Mouse (Mus musculus) liver, embryonic 14.5 days (tissue): ENCODE measurements at regions not wholly inside any gene's neighbourhood (a gene's known extent, or its start where the extent isn't known, plus 50 kb on each side); places are given as distances from the start of the nearest gene placed in this dataset.

Experiments
- ATAC-seq: fragments of 200-750 bp; cut with Nextera tagmentation; 2 replicates; pipeline ENCODE4 v1.8.0; 2017; ENCODE audit warnings: moderate number of reproducible peaks, mild to moderate bottlenecking, moderate library complexity; ENCODE audit not compliant: insufficient read depth
- DNase-seq, 3 experiments: peaks; one replicate each; pipeline ENCODE4 v3.0.0-alpha.2; 2012 to 2013; ENCODE audit warnings: low read depth in 3 of 3, low spot score in 3 of 3
- H3K27ac ChIP-seq: fragments of 300-500 bp; sonication (generic); 2 replicates; pipeline ENCODE4 v1.5.1; 2014; ENCODE audit warnings: moderate library complexity, mild to moderate bottlenecking, control low read depth, inconsistent platforms
- H3K27me3 ChIP-seq: fragments of 300-500 bp; sonication (generic); 2 replicates; pipeline ENCODE4 v1.6.1; 2014; ENCODE audit warnings: mild to moderate bottlenecking, low read length, moderate library complexity; ENCODE audit not compliant: control insufficient read depth, insufficient read depth
- H3K36me3 ChIP-seq: fragments of 300-500 bp; sonication (generic); replicated peaks from 2 replicates; pipeline ENCODE4 v1.6.1; 2014; ENCODE audit warnings: low read depth; ENCODE audit not compliant: control insufficient read depth, insufficient read depth
- H3K4me1 ChIP-seq, 2 experiments: fragments of 200-500 bp in 1 of 2; fragments of 300-500 bp in 1 of 2; sonication (generic) in 1 of 2; replicated peaks; 2 replicates each; pipeline ENCODE4 v1.6.1; 2012 to 2014; ENCODE audit warnings: antibody characterized with exemption in 1 of 2, inconsistent platforms in 1 of 2, low read length in 1 of 2; ENCODE audit not compliant: control insufficient read depth in 2 of 2, insufficient read depth in 2 of 2
- H3K4me2 ChIP-seq: fragments of 300-500 bp; sonication (generic); 2 replicates; pipeline ENCODE4 v1.6.1; 2014; ENCODE audit warnings: low read depth, mild to moderate bottlenecking, control low read depth, moderate library complexity
- H3K4me3 ChIP-seq, 2 experiments: fragments of 200-500 bp in 1 of 2; fragments of 300-500 bp in 1 of 2; sonication (generic) in 1 of 2; 2 replicates each; pipeline ENCODE4 v1.5.1; 2012 to 2014; ENCODE audit warnings: low read depth in 2 of 2, low read length in 2 of 2, mild to moderate bottlenecking in 2 of 2, control low read depth in 1 of 2, inconsistent platforms in 1 of 2, moderate library complexity in 1 of 2; ENCODE audit not compliant: insufficient read depth in 1 of 2
- H3K9ac ChIP-seq: fragments of 300-500 bp; sonication (generic); replicated peaks from 2 replicates; pipeline ENCODE4 v1.6.1; 2014; ENCODE audit warnings: mild to moderate bottlenecking, control low read depth, moderate library complexity
- H3K9me3 ChIP-seq: fragments of 300-500 bp; sonication (generic); 2 replicates; pipeline ENCODE4 v1.6.1; 2016; ENCODE audit warnings: low read length, mixed read lengths; ENCODE audit not compliant: control insufficient read depth
- CTCF ChIP-seq: IDR thresholded peaks from 2 replicates; pipeline ENCODE4 v1.5.1; 2016; ENCODE audit warnings: antibody characterized with exemption, low read depth, control low read depth
- EP300 ChIP-seq: IDR thresholded peaks from 2 replicates; pipeline ENCODE4 v1.6.1; 2016; ENCODE audit warnings: antibody characterized with exemption, low read depth
- WGBS: fragments of 180-500 bp; shearing (Covaris S2); extraction: QIAGEN DNeasy Blood & Tissue Kit; methylation state at CpG from one replicate; pipeline ENCODE4 v1.1.7; 2014; ENCODE audit not compliant: insufficient replicate concordance; 5-methylcytosine and 5-hydroxymethylcytosine counted together

DNA sequence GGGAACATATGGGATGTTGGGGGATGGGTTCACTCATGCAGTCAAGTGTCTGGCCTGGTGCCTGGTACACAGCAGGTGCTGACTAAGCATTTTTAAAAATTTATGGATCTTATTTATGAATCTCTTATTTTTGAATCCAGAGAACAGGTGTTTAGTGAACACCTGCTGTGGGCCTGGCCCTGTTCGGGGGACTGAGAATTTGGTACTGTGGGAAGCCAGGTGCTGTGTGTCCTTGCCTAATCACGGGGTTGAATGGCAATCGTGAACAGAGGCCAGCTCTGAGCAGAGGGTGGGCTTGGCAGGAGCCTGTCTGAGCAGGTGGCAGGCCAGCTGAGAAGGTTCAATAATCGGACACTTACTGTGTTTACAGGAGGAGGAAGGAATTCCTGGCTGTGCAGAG is 261.5 kb downstream of the Matn1 start:
- 50% methylated on average over 4 of the region's 4 CpGs for WGBS

DNA sequence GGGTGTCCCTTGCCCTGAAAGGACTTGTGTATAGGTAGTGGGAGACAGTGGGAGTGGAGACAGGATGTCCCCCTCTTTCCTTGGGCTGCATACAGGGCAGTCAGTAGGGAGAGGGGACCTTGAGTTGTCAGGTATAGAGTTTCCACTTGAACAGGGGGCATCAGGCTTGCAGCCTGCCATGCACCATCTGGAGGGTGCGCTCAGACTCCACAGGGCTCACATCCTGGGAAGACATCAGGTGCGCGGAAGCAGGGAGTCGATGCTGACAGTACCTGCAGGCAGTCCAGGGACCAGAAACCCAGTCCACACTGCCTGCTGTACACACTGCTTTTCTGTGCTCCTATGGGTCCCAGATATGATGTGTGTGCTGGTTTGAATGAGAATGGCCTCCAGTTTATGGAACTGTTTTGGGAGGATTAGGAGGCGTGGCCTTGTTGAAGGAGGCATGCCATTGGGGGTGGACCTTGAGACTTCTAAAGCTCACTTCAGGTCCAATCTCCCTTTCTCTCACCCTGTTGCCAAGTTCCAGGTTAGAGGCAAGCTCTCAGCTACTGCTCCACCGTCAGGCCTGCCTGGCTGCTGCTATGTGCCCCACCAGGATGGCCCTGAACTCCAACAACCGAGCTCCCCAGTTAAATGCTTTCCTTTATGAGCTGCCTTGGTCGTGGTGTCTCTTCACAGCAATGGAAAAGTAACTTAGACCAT is 262.1 kb downstream of the Matn1 start:
- no peak overlapping the region for H3K27ac ChIP-seq
- H3K36me3 ChIP-seq: no peaks in the 10 kb centered on the region
- H3K9me3 ChIP-seq: peaks cover 2% of the 10 kb centered on the region; the same call in 1 of the 2 replicates
- ATAC-seq (no peak), DNase-seq (no peak)
- no peak overlapping the region for H3K9ac ChIP-seq
- WGBS: 55% methylated on average over 8 of the region's 8 CpGs
- TF ChIP-seq CTCF (no peak), EP300 (no peak)
- H3K4me3 ChIP-seq: no peak overlapping the region
- no peak overlapping the region for H3K4me2 ChIP-seq
- H3K27me3 ChIP-seq: no peaks in the 10 kb centered on the region
- no peaks in the 10 kb centered on the region for H3K4me1 ChIP-seq

More for the DNA sequence above, 261.5 kb downstream of the Matn1 start:
- no peaks in the 10 kb centered on the region for H3K36me3 ChIP-seq
- no peak overlapping the region for H3K4me3 ChIP-seq
- ATAC-seq: no peak
- H3K4me1 ChIP-seq: no peaks in the 10 kb centered on the region
- H3K9me3 ChIP-seq: no peaks in the 10 kb centered on the region; the same call in 1 of the 2 replicates
- H3K27ac ChIP-seq: no peak overlapping the region
- no peak for DNase-seq
- H3K27me3 ChIP-seq: no peaks in the 10 kb centered on the region
- no peak overlapping the region for H3K9ac ChIP-seq
- no peak overlapping the region for H3K4me2 ChIP-seq
- TF ChIP-seq EP300: no peak
- TF ChIP-seq CTCF: no peak

DNA sequence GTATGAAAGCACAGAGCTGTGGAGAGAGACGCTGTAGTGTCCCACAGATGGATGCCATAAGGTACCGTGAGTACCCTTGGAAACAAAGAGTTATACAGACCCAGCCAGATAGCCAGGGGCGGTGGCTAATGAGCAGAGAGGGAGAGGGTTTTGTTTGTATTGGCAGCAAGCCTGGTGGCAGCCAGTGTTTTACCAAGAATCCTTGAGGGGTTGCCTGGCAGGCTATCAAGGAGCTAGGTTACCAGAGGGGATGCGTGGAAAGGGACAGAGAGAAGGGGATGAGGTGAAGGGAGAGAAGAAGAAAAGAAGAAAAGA is 262.7 kb downstream of the Matn1 start:
- no peak for TF ChIP-seq CTCF
- TF ChIP-seq EP300: no peak
- no peaks in the 10 kb centered on the region for H3K27me3 ChIP-seq
- H3K9ac ChIP-seq: no peak overlapping the region
- H3K4me3 ChIP-seq: no peak overlapping the region
- DNase-seq (no peak), ATAC-seq (no peak)
- H3K36me3 ChIP-seq: no peaks in the 10 kb centered on the region
- no peaks in the 10 kb centered on the region for H3K4me1 ChIP-seq
- no peak overlapping the region for H3K27ac ChIP-seq
- H3K4me2 ChIP-seq: no peak overlapping the region
- 66% methylated on average over 4 of the region's 4 CpGs for whole genome bisulfite sequencing
- H3K9me3 ChIP-seq: peaks cover 2% of the 10 kb centered on the region; the same call in 1 of the 2 replicates

DNA sequence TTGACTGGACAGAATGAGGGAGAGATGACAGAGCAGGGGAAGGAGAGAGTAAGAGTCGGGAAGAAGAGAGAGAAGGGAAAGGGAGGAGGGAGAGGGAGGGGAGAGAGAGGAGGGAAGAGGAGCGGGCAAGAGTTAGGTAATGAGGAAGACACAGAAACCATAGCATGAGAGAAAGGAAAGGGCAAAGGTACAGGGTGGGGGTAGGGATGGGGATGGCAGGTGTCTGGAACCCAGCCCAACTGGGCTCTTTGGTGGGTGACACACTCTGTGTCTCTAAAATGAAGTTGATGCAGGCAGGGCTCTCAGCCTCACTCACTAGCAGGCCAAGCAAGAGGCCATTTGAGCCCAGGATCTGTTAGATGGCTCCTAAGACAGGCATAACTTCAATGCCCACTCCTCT is 263.1 kb downstream of the Matn1 start:
- H3K4me2 ChIP-seq: no peak overlapping the region
- no peaks in the 10 kb centered on the region for H3K36me3 ChIP-seq
- H3K9ac ChIP-seq: no peak overlapping the region
- DNase-seq (no peak), ATAC-seq (no peak)
- H3K4me1 ChIP-seq: no peaks in the 10 kb centered on the region
- no peaks in the 10 kb centered on the region for H3K27me3 ChIP-seq
- 51% methylated on average over 2 of the region's 2 CpGs for WGBS
- H3K27ac ChIP-seq: no peak overlapping the region
- H3K9me3 ChIP-seq: peaks cover 2% of the 10 kb centered on the region; the same call in 1 of the 2 replicates
- H3K4me3 ChIP-seq: no peak overlapping the region
- TF ChIP-seq EP300: no peak
- no peak for TF ChIP-seq CTCF

DNA sequence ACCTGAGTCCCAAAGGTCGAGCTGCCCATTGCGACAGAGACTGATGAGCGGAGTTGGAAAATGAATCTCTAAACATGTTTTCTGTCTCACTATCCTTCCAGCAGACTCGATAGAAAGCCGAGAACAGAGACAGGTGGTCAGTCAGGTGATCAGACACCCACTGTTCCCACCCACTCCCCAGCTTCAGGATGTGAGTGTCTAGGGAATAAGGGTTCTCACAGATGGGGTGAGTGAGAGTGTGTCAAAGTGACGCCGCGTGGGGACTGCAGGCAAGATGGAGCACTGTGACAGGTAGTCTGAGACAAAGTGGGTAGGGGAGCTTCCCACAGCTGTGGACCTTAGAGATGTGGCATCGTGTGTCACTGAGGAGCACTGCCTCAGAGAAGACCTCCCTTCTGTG is 264.0 kb downstream of the Matn1 start:
- Histone ChIP-seq H3K4me3 (no peak overlapping the region), H3K27ac (no peak overlapping the region), H3K4me2 (no peak overlapping the region), H3K9me3 (peaks cover 2% of the 10 kb centered on the region; the same call in 1 of the 2 replicates), H3K27me3 (no peaks in the 10 kb centered on the region), H3K4me1 (no peaks in the 10 kb centered on the region), H3K36me3 (no peaks in the 10 kb centered on the region), H3K9ac (no peak overlapping the region)
- ATAC-seq (no peak), DNase-seq (no peak)
- WGBS: 66% methylated on average over 9 of the region's 9 CpGs
- TF ChIP-seq EP300 (no peak), CTCF (no peak)
